In genomic region chr17:79354444-79355270, GRCm38 (mm10) we compare ENCODE assay signal across 8 mouse cellular contexts. TPM values are rescaled to one million over a fixed set of nuclear protein-coding genes. Genes with fewer than 3 reads are reported as not detected.
DNase-seq lines count a peak whose midpoint lies in the region; ATAC-seq and TF ChIP-seq lines count a peak whose summit lies in the region.

TSS of gene Cdc42ep3 (minus strand) at chr17:79355091.

- ATAC-seq in kidney, embryonic 14.5 days (ENCODE audit: low FRiP score, low TSS enrichment), result peak; percentile 89
- peak; percentile 80 for ATAC-seq in liver, embryonic 12.5 days

- H3K4me1 ChIP-seq in bone marrow macrophage, adult 2 months (ENCODE audit: control insufficient read depth, insufficient read depth, low read length), result peaks cover 37% of the 10 kb centered on the region
- peaks cover 17% of the 10 kb centered on the region for H3K4me1 ChIP-seq in embryonic fibroblast, embryonic 13.5 days (ENCODE audit: control insufficient read depth, insufficient read depth, low read length)
- peaks cover 45% of the 10 kb centered on the region for H3K4me1 ChIP-seq in heart, embryonic 10.5 days
- H3K4me1 ChIP-seq in kidney, embryonic 14.5 days (ENCODE audit: control insufficient read depth, insufficient read depth, low read length), result no peaks in the 10 kb centered on the region; the same call in 1 of the 2 replicates
- peaks cover 53% of the 10 kb centered on the region for H3K4me1 ChIP-seq in liver, embryonic 12.5 days

- DNase-seq in B cell, adult 2 months, result peak; percentile 77 to 80
- peak; percentile 89 for DNase-seq in heart, embryonic 10.5 days (ENCODE audit: low spot score)
- DNase-seq in naive thymus-derived CD4-positive, alpha-beta T cell, adult 2 months (ENCODE audit: low read depth), result peak; percentile 76
- peak; percentile 87 to 95 for DNase-seq in spleen, postnatal 4 days (ENCODE audit: low spot score in 2 of 2)

- no peaks in the 10 kb centered on the region for H3K36me3 ChIP-seq in heart, embryonic 10.5 days
- no peaks in the 10 kb centered on the region for H3K36me3 ChIP-seq in kidney, embryonic 14.5 days (ENCODE audit: control insufficient read depth, insufficient read depth, low read length)
- H3K36me3 ChIP-seq in liver, embryonic 12.5 days, result peaks cover 22% of the 10 kb centered on the region

- no peak for TF ChIP-seq POLR2A in bone marrow macrophage, adult 2 months (IDR thresholded peaks at IDR 0.05; ENCODE audit: borderline replicate concordance, low read depth, low read length)
- TF ChIP-seq POLR2A in embryonic fibroblast, embryonic 13.5 days (IDR thresholded peaks at IDR 0.05; ENCODE audit: low read depth, low read length), result peak; percentile 89

- peak within 1 kb of the TSS; percentile 77 for H3K4me3 ChIP-seq in bone marrow macrophage, adult 2 months (ENCODE audit: insufficient read depth, low read length)
- peak within 1 kb of the TSS; percentile 88 for H3K4me3 ChIP-seq in embryonic fibroblast, embryonic 13.5 days (ENCODE audit: insufficient read depth, low read length)
- H3K4me3 ChIP-seq in heart, embryonic 10.5 days, result peak within 1 kb of the TSS; percentile 74
- H3K4me3 ChIP-seq in kidney, embryonic 14.5 days (ENCODE audit: low read length), result peak within 1 kb of the TSS; percentile 69
- H3K4me3 ChIP-seq in liver, embryonic 12.5 days, result peak within 1 kb of the TSS; percentile 86

- TF ChIP-seq CTCF in bone marrow macrophage, adult 2 months (IDR thresholded peaks at IDR 0.05; ENCODE audit: low read depth, low read length), result peak; percentile 14; the same call in 1 of the 2 replicates
- no peak for TF ChIP-seq CTCF in embryonic fibroblast, embryonic 13.5 days (IDR thresholded peaks at IDR 0.05; ENCODE audit: borderline replicate concordance, insufficient read depth, low read length)

- under 1% methylated on average over 74 of the region's 74 CpGs for WGBS in heart, embryonic 10.5 days
- under 1% methylated on average over 57 of the region's 74 CpGs for WGBS in kidney, embryonic 14.5 days
- under 1% methylated on average over 74 of the region's 74 CpGs for WGBS in liver, embryonic 12.5 days (ENCODE audit: insufficient replicate concordance)

- H3K27ac ChIP-seq in bone marrow macrophage, adult 2 months (ENCODE audit: insufficient read depth, low read depth, low read length), result peak within 1 kb of the TSS; percentile 70
- H3K27ac ChIP-seq in embryonic fibroblast, embryonic 13.5 days (ENCODE audit: insufficient read depth, low read length), result peak within 1 kb of the TSS; percentile 8
- peak within 1 kb of the TSS; percentile 90 for H3K27ac ChIP-seq in heart, embryonic 10.5 days
- H3K27ac ChIP-seq in kidney, embryonic 14.5 days (ENCODE audit: low read depth, low read length), result peak within 1 kb of the TSS; percentile 73; the same call in 1 of the 2 replicates
- H3K27ac ChIP-seq in liver, embryonic 12.5 days, result peak within 1 kb of the TSS; percentile 91

- no peaks in the 10 kb centered on the region for H3K9me3 ChIP-seq in heart, embryonic 10.5 days
- H3K9me3 ChIP-seq in kidney, embryonic 14.5 days (ENCODE audit: control insufficient read depth, low read length), result no peaks in the 10 kb centered on the region
- H3K9me3 ChIP-seq in liver, embryonic 12.5 days (replicated peaks), result no peaks in the 10 kb centered on the region

- H3K27me3 ChIP-seq in heart, embryonic 10.5 days (ENCODE audit: insufficient read depth, poor library complexity, severe bottlenecking), result no peaks in the 10 kb centered on the region
- H3K27me3 ChIP-seq in kidney, embryonic 14.5 days (ENCODE audit: control insufficient read depth, insufficient read depth, low read length), result peaks cover 17% of the 10 kb centered on the region
- H3K27me3 ChIP-seq in liver, embryonic 12.5 days (replicated peaks), result peaks cover 23% of the 10 kb centered on the region

- peak within 1 kb of the TSS; percentile 100 for H3K4me2 ChIP-seq in kidney, embryonic 14.5 days (replicated peaks; ENCODE audit: low read depth, low read length)
- peak within 1 kb of the TSS; percentile 98 for H3K4me2 ChIP-seq in liver, embryonic 12.5 days

- H3K9ac ChIP-seq in kidney, embryonic 14.5 days (ENCODE audit: low read depth, low read length), result peak within 1 kb of the TSS; percentile 75
- H3K9ac ChIP-seq in liver, embryonic 12.5 days, result peak within 1 kb of the TSS; percentile 95

RNA-seq across cellular contexts. Expression of gene Cdc42ep3, which starts in this region (rescaled TPM):
- polyA plus RNA-seq in bone marrow macrophage, adult 2 months (2012; ENCODE audit: insufficient read depth, insufficient read length, missing spikeins), result 28.2 and 36.1 TPM in 2 replicates
- 102 and 120 TPM in 2 replicates for polyA plus RNA-seq in embryonic fibroblast, embryonic 13.5 days (2011; ENCODE audit: insufficient read length, low read depth, missing spikeins)
- polyA plus RNA-seq in heart, embryonic 10.5 days (2016; fragmentation: Nextera tagmentation; extraction: Ambion mirVana), result 27.8 and 30.1 TPM in 2 replicates
- polyA plus RNA-seq in kidney, embryonic 14.5 days (2014; fragmentation: Nextera tagmentation; extraction: Ambion mirVana), result 35.6 and 38.2 TPM in 2 replicates
- 61.1 and 64.3 TPM in 2 replicates for polyA plus RNA-seq in liver, embryonic 12.5 days (2016; fragmentation: Nextera tagmentation; extraction: Ambion mirVana)

Comparison
In these comparisons a context has a peak if more than half of its experiments do, and no peak if none do; other contexts are left out.
1. Peak in every context shown above with its lines: DNase-seq, ATAC-seq, H3K4me3 ChIP-seq and H3K27ac ChIP-seq.
2. H3K27ac ChIP-seq: peak in every context shown above with its lines; median percentile 91 in liver, embryonic 12.5 days; 90 in heart, embryonic 10.5 days; 73 in kidney, embryonic 14.5 days; 70 in bone marrow macrophage, adult 2 months; 8 in embryonic fibroblast, embryonic 13.5 days.